Mouse (Mus musculus): ENCODE results near the gene Sema4c. TPM values are rescaled to one million over a fixed set of nuclear protein-coding genes. Genes with fewer than 3 reads are reported as not detected.

The Sema4c gene
- polyA plus RNA-seq, 1 experiment: 1.3 TPM

- no peak overlapping the region for H3K4me3 ChIP-seq (replicated peaks)
- peaks cover 80% of the 10 kb centered on the region for H3K36me3 ChIP-seq (replicated peaks; ENCODE audit: low read length)
- no peaks in the 10 kb centered on the region for H3K27me3 ChIP-seq (replicated peaks)
- TF ChIP-seq FLI1 (IDR thresholded peaks at IDR 0.05; ENCODE audit: low read length): no peak
- no peak for TF ChIP-seq GATA1 (IDR thresholded peaks at IDR 0.05; ENCODE audit: borderline replicate concordance, low read length)
- peaks cover 10% of the 10 kb centered on the region; the same call in 1 of the 2 replicates for H3K4me1 ChIP-seq
- no peaks in the 10 kb centered on the region for H3K9me3 ChIP-seq
Observed at GRCm38 (mm10) chr1:36529875-36530274, 28.3 kb downstream of the Sema4c start.

- TF ChIP-seq FLI1 (IDR thresholded peaks at IDR 0.05; ENCODE audit: low read length) (no peak), GATA1 (IDR thresholded peaks at IDR 0.05; ENCODE audit: borderline replicate concordance, low read length) (no peak)
- peaks cover 80% of the 10 kb centered on the region for H3K36me3 ChIP-seq (replicated peaks; ENCODE audit: low read length)
Observed at GRCm38 (mm10) chr1:36529274-36529673, 28.9 kb downstream of the Sema4c start.

GRCm38 (mm10) chr1:36528351-36528750 is 29.8 kb downstream of the Sema4c start:
- H3K4me3 ChIP-seq (replicated peaks): no peak overlapping the region
- no peaks in the 10 kb centered on the region for H3K9me3 ChIP-seq
- no peak for TF ChIP-seq GATA1 (IDR thresholded peaks at IDR 0.05; ENCODE audit: borderline replicate concordance, low read length)
- TF ChIP-seq FLI1 (IDR thresholded peaks at IDR 0.05; ENCODE audit: low read length): no peak
- no peaks in the 10 kb centered on the region for H3K27me3 ChIP-seq (replicated peaks)
- H3K36me3 ChIP-seq (replicated peaks; ENCODE audit: low read length): peaks cover 80% of the 10 kb centered on the region
- H3K4me1 ChIP-seq: peaks cover 5% of the 10 kb centered on the region; the same call in 1 of the 2 replicates

More at GRCm38 (mm10) chr1:36529274-36529673, 28.9 kb downstream of the Sema4c start:
- Histone ChIP-seq H3K9me3 (no peaks in the 10 kb centered on the region), H3K27me3 (replicated peaks) (no peaks in the 10 kb centered on the region), H3K4me1 (peaks cover 5% of the 10 kb centered on the region; the same call in 1 of the 2 replicates), H3K4me3 (replicated peaks) (no peak overlapping the region)

GRCm38 (mm10) chr1:36526903-36527302 is 31.2 kb downstream of the Sema4c start:
- no peak overlapping the region for H3K4me3 ChIP-seq (replicated peaks)
- no peaks in the 10 kb centered on the region for H3K27me3 ChIP-seq (replicated peaks)
- peaks cover 81% of the 10 kb centered on the region for H3K36me3 ChIP-seq (replicated peaks; ENCODE audit: low read length)
- H3K9me3 ChIP-seq: no peaks in the 10 kb centered on the region
- no peak for TF ChIP-seq FLI1 (IDR thresholded peaks at IDR 0.05; ENCODE audit: low read length)
- no peak for TF ChIP-seq GATA1 (IDR thresholded peaks at IDR 0.05; ENCODE audit: borderline replicate concordance, low read length)
- H3K4me1 ChIP-seq: peaks cover 5% of the 10 kb centered on the region; the same call in 1 of the 2 replicates

GRCm38 (mm10) chr1:36525774-36526173 is 32.4 kb downstream of the Sema4c start:
- no peak overlapping the region for H3K4me3 ChIP-seq (replicated peaks)
- no peaks in the 10 kb centered on the region for H3K9me3 ChIP-seq
- no peaks in the 10 kb centered on the region for H3K27me3 ChIP-seq (replicated peaks)
- TF ChIP-seq GATA1 (IDR thresholded peaks at IDR 0.05; ENCODE audit: borderline replicate concordance, low read length): no peak
- TF ChIP-seq FLI1 (IDR thresholded peaks at IDR 0.05; ENCODE audit: low read length): no peak
- peaks cover 81% of the 10 kb centered on the region for H3K36me3 ChIP-seq (replicated peaks; ENCODE audit: low read length)
- H3K4me1 ChIP-seq: 0 out of 2 replicates have a peak, but pooled peaks cover 5% of the 10 kb centered on the region

GRCm38 (mm10) chr1:36524058-36524457 is 34.1 kb downstream of the Sema4c start:
- Histone ChIP-seq H3K36me3 (replicated peaks; ENCODE audit: low read length) (peaks cover 84% of the 10 kb centered on the region), H3K27me3 (replicated peaks) (no peaks in the 10 kb centered on the region), H3K4me3 (replicated peaks) (no peak overlapping the region), H3K4me1 (0 out of 2 replicates have a peak, but pooled peaks cover 5% of the 10 kb centered on the region), H3K9me3 (no peaks in the 10 kb centered on the region)
- TF ChIP-seq GATA1 (IDR thresholded peaks at IDR 0.05; ENCODE audit: borderline replicate concordance, low read length): no peak
- TF ChIP-seq FLI1 (IDR thresholded peaks at IDR 0.05; ENCODE audit: low read length): no peak

- peaks cover 90% of the 10 kb centered on the region for H3K36me3 ChIP-seq (replicated peaks; ENCODE audit: low read length)
- H3K4me3 ChIP-seq (replicated peaks): no peak overlapping the region
- peaks cover 5% of the 10 kb centered on the region; the same call in 1 of the 2 replicates for H3K4me1 ChIP-seq
- no peaks in the 10 kb centered on the region for H3K9me3 ChIP-seq
- TF ChIP-seq GATA1 (IDR thresholded peaks at IDR 0.05; ENCODE audit: borderline replicate concordance, low read length) (no peak), FLI1 (IDR thresholded peaks at IDR 0.05; ENCODE audit: low read length) (no peak)
- no peaks in the 10 kb centered on the region for H3K27me3 ChIP-seq (replicated peaks)
Observed at GRCm38 (mm10) chr1:36523332-36524013, 34.7 kb downstream of the Sema4c start.

- no peaks in the 10 kb centered on the region for H3K27me3 ChIP-seq (replicated peaks)
- TF ChIP-seq FLI1 (IDR thresholded peaks at IDR 0.05; ENCODE audit: low read length): no peak
- no peak for TF ChIP-seq GATA1 (IDR thresholded peaks at IDR 0.05; ENCODE audit: borderline replicate concordance, low read length)
- H3K36me3 ChIP-seq (replicated peaks; ENCODE audit: low read length): peaks cover 96% of the 10 kb centered on the region
- no peaks in the 10 kb centered on the region for H3K9me3 ChIP-seq
- peaks cover 5% of the 10 kb centered on the region; the same call in 1 of the 2 replicates for H3K4me1 ChIP-seq
- H3K4me3 ChIP-seq (replicated peaks): no peak overlapping the region
Observed at GRCm38 (mm10) chr1:36522210-36522609, 35.9 kb downstream of the Sema4c start.

- TF ChIP-seq GATA1 (IDR thresholded peaks at IDR 0.05; ENCODE audit: borderline replicate concordance, low read length) (no peak), FLI1 (IDR thresholded peaks at IDR 0.05; ENCODE audit: low read length) (no peak)
- peaks cover 91% of the 10 kb centered on the region for H3K36me3 ChIP-seq (replicated peaks; ENCODE audit: low read length)
- no peak overlapping the region for H3K4me3 ChIP-seq (replicated peaks)
- H3K27me3 ChIP-seq (replicated peaks): no peaks in the 10 kb centered on the region
- no peaks in the 10 kb centered on the region for H3K9me3 ChIP-seq
- peaks cover 10% of the 10 kb centered on the region for H3K4me1 ChIP-seq
Observed at GRCm38 (mm10) chr1:36519626-36520025, 38.5 kb downstream of the Sema4c start.

GRCm38 (mm10) chr1:36518259-36518658 is 39.9 kb downstream of the Sema4c start:
- no peak overlapping the region for H3K4me3 ChIP-seq (replicated peaks)
- no peak for TF ChIP-seq GATA1 (IDR thresholded peaks at IDR 0.05; ENCODE audit: borderline replicate concordance, low read length)
- no peak for TF ChIP-seq FLI1 (IDR thresholded peaks at IDR 0.05; ENCODE audit: low read length)
- no peaks in the 10 kb centered on the region for H3K27me3 ChIP-seq (replicated peaks)
- peaks cover 83% of the 10 kb centered on the region for H3K36me3 ChIP-seq (replicated peaks; ENCODE audit: low read length)
- H3K9me3 ChIP-seq: no peaks in the 10 kb centered on the region
- H3K4me1 ChIP-seq: peaks cover 19% of the 10 kb centered on the region
